In genomic region chr7:45406157-45407156, GRCm38 (mm10) we compare ENCODE assay signal across 8 mouse cellular contexts. TPM values are rescaled to one million over a fixed set of nuclear protein-coding genes. Genes with fewer than 3 reads are reported as not detected.
DNase-seq lines count a peak whose midpoint lies in the region; ATAC-seq lines count a peak whose summit lies in the region.

No protein-coding gene starts in this region.

- H3K27ac ChIP-seq in forebrain, embryonic 10.5 days = no peak overlapping the region
- H3K27ac ChIP-seq in limb, embryonic 15.5 days = no peak overlapping the region
- H3K27ac ChIP-seq in neural tube, embryonic 14.5 days (ENCODE audit: low read depth, low read length) = no peak overlapping the region

- H3K9ac ChIP-seq in limb, embryonic 15.5 days = peak overlapping the region; percentile 20; the same call in 1 of the 2 replicates
- H3K9ac ChIP-seq in neural tube, embryonic 14.5 days (replicated peaks; ENCODE audit: low read depth, low read length) = 0 out of 2 replicates have a peak overlapping the region, but pooled peaks have one; percentile 7

- H3K27me3 ChIP-seq in forebrain, embryonic 10.5 days (ENCODE audit: poor library complexity, severe bottlenecking) = peaks cover 70% of the 10 kb centered on the region
- H3K27me3 ChIP-seq in limb, embryonic 15.5 days = peaks cover 67% of the 10 kb centered on the region
- H3K27me3 ChIP-seq in neural tube, embryonic 14.5 days (ENCODE audit: control insufficient read depth, insufficient read depth, low read length) = peaks cover 49% of the 10 kb centered on the region

- no peaks in the 10 kb centered on the region for H3K9me3 ChIP-seq in forebrain, embryonic 10.5 days
- no peaks in the 10 kb centered on the region for H3K9me3 ChIP-seq in limb, embryonic 15.5 days
- H3K9me3 ChIP-seq in neural tube, embryonic 14.5 days (ENCODE audit: control insufficient read depth, low read length) = no peaks in the 10 kb centered on the region

- H3K4me2 ChIP-seq in limb, embryonic 15.5 days = peak overlapping the region; percentile 74
- peak overlapping the region; percentile 40 for H3K4me2 ChIP-seq in neural tube, embryonic 14.5 days (ENCODE audit: low read depth, low read length)

- peaks cover 19% of the 10 kb centered on the region for H3K4me1 ChIP-seq in forebrain, embryonic 10.5 days
- peaks cover 17% of the 10 kb centered on the region for H3K4me1 ChIP-seq in limb, embryonic 15.5 days
- no peaks in the 10 kb centered on the region for H3K4me1 ChIP-seq in neural tube, embryonic 14.5 days (ENCODE audit: control insufficient read depth, insufficient read depth, low read length)

- WGBS in forebrain, embryonic 10.5 days = 3% methylated on average over 114 of the region's 114 CpGs
- WGBS in limb, embryonic 15.5 days = under 1% methylated on average over 114 of the region's 114 CpGs
- 2% methylated on average over 88 of the region's 114 CpGs for WGBS in neural tube, embryonic 14.5 days

- peak overlapping the region; percentile 44 for H3K4me3 ChIP-seq in forebrain, embryonic 10.5 days
- peak overlapping the region; percentile 44 for H3K4me3 ChIP-seq in limb, embryonic 15.5 days
- H3K4me3 ChIP-seq in neural tube, embryonic 14.5 days (ENCODE audit: low read depth, low read length) = peak overlapping the region; percentile 23

- H3K36me3 ChIP-seq in forebrain, embryonic 10.5 days (replicated peaks) = no peaks in the 10 kb centered on the region
- no peaks in the 10 kb centered on the region for H3K36me3 ChIP-seq in limb, embryonic 15.5 days
- no peaks in the 10 kb centered on the region for H3K36me3 ChIP-seq in neural tube, embryonic 14.5 days (ENCODE audit: control insufficient read depth, insufficient read depth, low read length)

- DNase-seq in embryo, embryonic 11 days = peak; percentile 35
- DNase-seq in embryo, embryonic 9.5 days (ENCODE audit: extremely low spot score) = no peak
- no peak for DNase-seq in forebrain, embryonic 10.5 days (ENCODE audit: extremely low spot score, low spot score)
- DNase-seq in heart, postnatal 4 days = peak; percentile 62
- DNase-seq in left cerebral cortex, adult 9 months (ENCODE audit: low spot score in 2 of 2) = no peak
- no peak for DNase-seq in layer of hippocampus, adult 8-10 months (ENCODE audit: low spot score in 2 of 2)

- ATAC-seq in limb, embryonic 15.5 days (ENCODE audit: insufficient number of reproducible peaks, low FRiP score, low TSS enrichment, low read depth) = no peak
- no peak for ATAC-seq in neural tube, embryonic 14.5 days (ENCODE audit: low read depth)

RNA-seq across cellular contexts. Expression of gene Kcna7, which starts 1.0 kb away (rescaled TPM):
- not detected in 2 replicates for polyA plus RNA-seq in forebrain, embryonic 10.5 days (2016; fragmentation: Nextera tagmentation; extraction: Ambion mirVana)
- under 1 TPM; 0.43 to 0.59 TPM for total RNA-seq in heart, postnatal 4 days (2021)
- polyA plus RNA-seq in limb, embryonic 15.5 days (2015; fragmentation: Nextera tagmentation; extraction: Ambion mirVana) = 0.10 and 0.12 TPM in 2 replicates
- not detected in 2 replicates for polyA plus RNA-seq in neural tube, embryonic 14.5 days (2014; fragmentation: Nextera tagmentation; extraction: Ambion mirVana)
- total RNA-seq in layer of hippocampus, adult 8-10 months (2022) = under 1 TPM in 1 of 4 experiments, not detected in 3; 0.14 TPM

RNA-seq across cellular contexts. Expression of gene Ntf5, which starts 7.0 kb away (rescaled TPM):
- polyA plus RNA-seq in forebrain, embryonic 10.5 days (2016; fragmentation: Nextera tagmentation; extraction: Ambion mirVana) = 0.46 and 0.87 TPM in 2 replicates
- under 1 TPM; 0.17 to 0.43 TPM for total RNA-seq in heart, postnatal 4 days (2021)
- polyA plus RNA-seq in limb, embryonic 15.5 days (2015; fragmentation: Nextera tagmentation; extraction: Ambion mirVana) = 1.9 and 3.0 TPM in 2 replicates
- not detected in 2 replicates for polyA plus RNA-seq in neural tube, embryonic 14.5 days (2014; fragmentation: Nextera tagmentation; extraction: Ambion mirVana)
- under 1 TPM in 3 of 4 experiments, not detected in 1; 0.31 to 0.39 (median 0.31) TPM for total RNA-seq in layer of hippocampus, adult 8-10 months (2022)

RNA-seq across cellular contexts. Expression of gene Snrnp70, which starts 10.9 kb away (rescaled TPM):
- 295 TPM in 2 replicates for polyA plus RNA-seq in forebrain, embryonic 10.5 days (2016; fragmentation: Nextera tagmentation; extraction: Ambion mirVana)
- total RNA-seq in heart, postnatal 4 days (2021) = 100 to 1,000 TPM; 203 to 223 TPM
- 199 and 204 TPM in 2 replicates for polyA plus RNA-seq in limb, embryonic 15.5 days (2015; fragmentation: Nextera tagmentation; extraction: Ambion mirVana)
- polyA plus RNA-seq in neural tube, embryonic 14.5 days (2014; fragmentation: Nextera tagmentation; extraction: Ambion mirVana) = 76.1 and 93.7 TPM in 2 replicates
- 100 to 1,000 TPM; 387 to 503 (median 439) TPM for total RNA-seq in layer of hippocampus, adult 8-10 months (2022)

RNA-seq across cellular contexts. Expression of gene Lhb, which starts 14.2 kb away (rescaled TPM):
- polyA plus RNA-seq in forebrain, embryonic 10.5 days (2016; fragmentation: Nextera tagmentation; extraction: Ambion mirVana) = not detected in 2 replicates
- not detected for total RNA-seq in heart, postnatal 4 days (2021)
- polyA plus RNA-seq in limb, embryonic 15.5 days (2015; fragmentation: Nextera tagmentation; extraction: Ambion mirVana) = not detected in 2 replicates
- polyA plus RNA-seq in neural tube, embryonic 14.5 days (2014; fragmentation: Nextera tagmentation; extraction: Ambion mirVana) = not detected in 2 replicates
- under 1 TPM in 1 of 4 experiments, not detected in 3; 0.52 TPM for total RNA-seq in layer of hippocampus, adult 8-10 months (2022)

RNA-seq across cellular contexts. Expression of gene Gys1, which starts 28.2 kb away (rescaled TPM):
- 39.0 and 41.6 TPM in 2 replicates for polyA plus RNA-seq in forebrain, embryonic 10.5 days (2016; fragmentation: Nextera tagmentation; extraction: Ambion mirVana)
- total RNA-seq in heart, postnatal 4 days (2021) = 10 to 100 TPM; 82.7 to 90.3 TPM
- polyA plus RNA-seq in limb, embryonic 15.5 days (2015; fragmentation: Nextera tagmentation; extraction: Ambion mirVana) = 39.0 and 43.5 TPM in 2 replicates
- 18.1 and 19.9 TPM in 2 replicates for polyA plus RNA-seq in neural tube, embryonic 14.5 days (2014; fragmentation: Nextera tagmentation; extraction: Ambion mirVana)
- 10 to 100 TPM; 16.0 to 23.3 (median 20.2) TPM for total RNA-seq in layer of hippocampus, adult 8-10 months (2022)

Comparison
In these comparisons a context has a peak if more than half of its experiments do, and no peak if none do; other contexts are left out.
1. DNase-seq: peak in embryo, embryonic 11 days (single experiment) and heart, postnatal 4 days (single experiment); none in embryo, embryonic 9.5 days (single experiment), forebrain, embryonic 10.5 days (single experiment), left cerebral cortex, adult 9 months (0 of 2) and layer of hippocampus, adult 8-10 months (0 of 2).
2. Peak in every context shown above with its lines, with median percentiles within 50 percentile points of each other: H3K4me3 ChIP-seq.